Mouse (Mus musculus) hindbrain, postnatal 0 days (tissue): Measurements from ENCODE around the gene Prr19. TPM values are rescaled to one million over a fixed set of nuclear protein-coding genes. Genes with fewer than 3 reads are reported as not detected.

Source experiments
- ATAC-seq: fragments of 200-750 bp; cut with Nextera tagmentation; 2 replicates; pipeline ENCODE4 v1.8.0; 2017; ENCODE audit warnings: mild to moderate bottlenecking, moderate TSS enrichment, moderate library complexity
- DNase-seq: peaks from one replicate; pipeline ENCODE4 v3.0.0-alpha.2; 2015; ENCODE audit warnings: low spot score
- H3K27ac ChIP-seq: fragments of 300-500 bp; sonication (generic); 2 replicates; pipeline ENCODE4 v1.5.1; 2014; ENCODE audit warnings: mild to moderate bottlenecking
- H3K27me3 ChIP-seq: fragments of 300-500 bp; sonication (generic); 2 replicates; pipeline ENCODE4 v1.6.1; 2014; ENCODE audit warnings: low read length, mixed read lengths; ENCODE audit not compliant: insufficient read depth
- H3K36me3 ChIP-seq: fragments of 300-500 bp; sonication (generic); 2 replicates; pipeline ENCODE4 v1.6.1; 2014; ENCODE audit warnings: low read length, mixed read lengths; ENCODE audit not compliant: insufficient read depth
- H3K4me1 ChIP-seq: fragments of 300-500 bp; sonication (generic); 2 replicates; pipeline ENCODE4 v1.6.1; 2014; ENCODE audit warnings: antibody characterized with exemption, low read length, mixed read lengths; ENCODE audit not compliant: insufficient read depth
- H3K4me2 ChIP-seq: fragments of 300-500 bp; sonication (generic); 2 replicates; pipeline ENCODE4 v1.6.1; 2014; ENCODE audit warnings: low read depth, mild to moderate bottlenecking, low read length, moderate library complexity, mixed read lengths
- H3K4me3 ChIP-seq: fragments of 300-500 bp; sonication (generic); 2 replicates; pipeline ENCODE4 v1.5.1; 2014; ENCODE audit warnings: low read length
- H3K9ac ChIP-seq: fragments of 300-500 bp; sonication (generic); replicated peaks from 2 replicates; pipeline ENCODE4 v1.6.1; 2014; ENCODE audit warnings: mild to moderate bottlenecking, low read length, moderate library complexity, mixed read lengths
- H3K9me3 ChIP-seq: fragments of 300-500 bp; sonication (generic); 2 replicates; pipeline ENCODE4 v1.6.1; 2016; ENCODE audit warnings: low read length, mixed read lengths
- CTCF ChIP-seq: IDR thresholded peaks from 2 replicates; pipeline ENCODE4 v1.5.1; 2016; ENCODE audit warnings: antibody characterized with exemption, control low read depth, low read depth
- WGBS: fragments of 180-500 bp; shearing (Covaris S2); extraction: QIAGEN DNeasy Blood & Tissue Kit; methylation state at CpG from one replicate; pipeline ENCODE4 v1.1.7; 2014; 5-methylcytosine and 5-hydroxymethylcytosine counted together
- polyA plus RNA-seq: library from polyadenylated mRNA; unstranded; fragments of >200 nt; fragmentation: Nextera tagmentation; extraction: Ambion mirVana; gene quantifications from 2 replicates; pipeline ENCODE4 v1.2.1, GENCODE M21; 2015
- total RNA-seq: library from RNA; depleted of rRNA; stranded (reverse); fragments of >200 nt; gene quantifications from 2 replicates; pipeline ENCODE4 v1.2.3, GENCODE M21; 2014

Prr19 gene
- total and polyA plus RNA-seq, 2 experiments from 2014 or later = 1.4 to 3.6 TPM

DNA sequence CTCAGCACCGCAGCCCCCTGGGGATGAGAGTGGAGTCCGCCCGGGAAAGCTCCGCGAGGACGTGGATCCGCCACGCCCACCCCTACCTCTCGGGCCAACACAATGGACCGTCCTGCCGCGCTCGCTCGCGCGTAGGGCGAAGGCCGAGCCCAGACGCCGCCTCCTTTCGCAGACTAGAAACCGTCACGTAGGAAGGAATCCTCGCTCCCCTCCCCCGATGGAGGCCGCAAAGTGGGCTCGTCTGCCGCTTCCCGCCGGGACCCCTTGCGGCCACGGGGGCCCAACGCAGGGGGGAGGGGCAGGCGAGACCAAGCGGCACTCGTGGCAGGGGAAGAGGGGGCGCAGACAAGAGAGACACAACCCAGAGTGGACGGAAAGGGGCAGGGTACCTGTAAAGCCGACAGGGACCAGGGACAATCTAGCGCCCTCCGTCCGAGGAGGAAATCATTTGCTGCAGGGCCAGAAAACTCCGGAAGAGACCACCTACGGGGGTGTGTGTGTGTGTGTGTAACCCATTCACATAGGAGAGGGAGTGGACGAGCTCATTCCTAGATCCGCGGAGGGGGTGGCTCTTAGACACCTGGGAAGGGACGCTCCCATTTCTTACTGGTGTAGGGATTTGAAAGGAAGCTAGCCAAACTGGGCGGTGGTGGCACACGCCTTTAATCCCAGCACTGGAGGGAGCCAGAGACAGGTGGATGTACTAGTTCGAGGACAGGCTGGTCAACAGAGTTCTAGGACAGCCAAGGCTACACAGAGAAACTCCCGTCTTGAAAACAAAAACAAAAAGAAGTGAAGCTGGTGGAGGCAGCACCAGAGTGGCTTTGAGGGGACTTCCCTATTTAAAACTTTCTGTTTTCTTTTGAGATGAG, 3.5 kb upstream of the Prr19 start, which contains the start of gene Pafah1b3:
Gene Pafah1b3 (minus strand): TSS at position 533 of the 872 bp plus-strand sequence.
- no peaks in the 10 kb centered on the region for H3K9me3 ChIP-seq
- ATAC-seq (peak; percentile 93), DNase-seq (peak; percentile 97)
- H3K27me3 ChIP-seq = no peaks in the 10 kb centered on the region
- H3K4me3 ChIP-seq = peak within 1 kb of the TSS; percentile 65
- WGBS = under 1% methylated on average over 52 of the region's 52 CpGs
- H3K4me1 ChIP-seq = peaks cover 11% of the 10 kb centered on the region; the same call in 1 of the 2 replicates
- TF ChIP-seq CTCF = peak; percentile 62
- H3K36me3 ChIP-seq = peaks cover 21% of the 10 kb centered on the region; the same call in 1 of the 2 replicates
- H3K4me2 ChIP-seq = peak within 1 kb of the TSS; percentile 70
- H3K9ac ChIP-seq = peak within 1 kb of the TSS; percentile 76
- H3K27ac ChIP-seq = peak within 1 kb of the TSS; percentile 94

DNA sequence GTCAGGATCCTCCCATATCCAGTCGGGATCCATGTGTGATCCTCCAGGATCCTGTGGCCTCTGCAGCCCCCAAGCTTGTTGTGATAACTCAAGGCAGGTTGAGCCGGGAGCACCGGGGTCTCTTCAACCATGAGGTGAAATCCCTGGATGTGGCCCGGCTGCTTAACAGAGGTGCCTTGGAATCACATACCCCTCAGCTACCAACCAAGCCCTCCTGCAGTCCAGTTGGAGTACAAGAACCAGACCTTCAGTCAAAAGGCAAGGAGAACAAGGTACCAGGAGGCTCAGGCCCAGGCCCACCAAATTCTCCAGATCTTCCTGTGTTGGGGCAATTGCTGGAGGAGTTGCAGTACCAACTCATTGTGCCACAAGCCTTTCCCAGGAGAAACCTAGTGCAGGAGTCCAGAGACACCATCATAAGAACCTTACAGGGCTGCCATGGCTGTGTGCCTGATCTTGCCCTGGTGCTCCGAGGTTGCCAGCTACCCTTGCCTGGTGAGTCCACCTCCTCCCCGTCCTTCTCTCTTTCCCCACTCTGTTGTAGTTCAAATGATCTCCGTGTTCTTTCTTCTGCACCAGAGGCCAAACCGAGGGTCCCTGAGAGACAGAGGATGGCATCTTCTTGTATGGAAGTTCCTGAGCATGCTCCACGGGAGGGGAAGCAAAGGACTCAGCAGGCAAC, 1.9 kb downstream of the Prr19 start:
- H3K4me2 ChIP-seq = no peak overlapping the region
- no peak overlapping the region for H3K4me3 ChIP-seq
- H3K9me3 ChIP-seq = no peaks in the 10 kb centered on the region
- H3K4me1 ChIP-seq = no peaks in the 10 kb centered on the region
- WGBS = 71% methylated on average over 9 of the region's 9 CpGs
- no peak for TF ChIP-seq CTCF
- H3K27ac ChIP-seq = no peak overlapping the region
- H3K36me3 ChIP-seq = no peaks in the 10 kb centered on the region
- no peak for DNase-seq
- no peaks in the 10 kb centered on the region for H3K27me3 ChIP-seq
- no peak for ATAC-seq
- H3K9ac ChIP-seq = no peak overlapping the region

DNA sequence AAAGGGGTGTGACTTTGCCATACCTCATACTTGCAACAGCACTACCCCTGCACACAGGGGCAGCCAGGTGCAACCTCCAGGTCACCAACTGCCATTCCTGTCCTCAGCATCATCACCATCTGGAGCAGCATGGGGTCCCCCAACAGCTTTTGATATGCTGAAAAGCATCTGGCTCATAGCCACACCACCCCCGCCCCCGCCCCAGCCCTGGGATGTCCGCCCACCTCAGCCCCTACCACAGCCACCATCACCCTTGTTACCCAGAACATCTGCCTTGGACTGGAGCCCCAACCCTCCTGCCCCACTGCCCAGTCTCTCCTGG, 2.4 kb downstream of the Prr19 start:
- Histone ChIP-seq H3K27ac (no peak overlapping the region), H3K27me3 (no peaks in the 10 kb centered on the region), H3K9me3 (no peaks in the 10 kb centered on the region), H3K4me2 (no peak overlapping the region), H3K9ac (no peak overlapping the region), H3K36me3 (0 out of 2 replicates have a peak, but pooled peaks cover under 1% of the 10 kb centered on the region), H3K4me3 (no peak overlapping the region), H3K4me1 (no peaks in the 10 kb centered on the region)
- ATAC-seq = no peak
- no peak for DNase-seq
- no peak for TF ChIP-seq CTCF
- WGBS = 89% methylated on average over 3 of the region's 3 CpGs

DNA sequence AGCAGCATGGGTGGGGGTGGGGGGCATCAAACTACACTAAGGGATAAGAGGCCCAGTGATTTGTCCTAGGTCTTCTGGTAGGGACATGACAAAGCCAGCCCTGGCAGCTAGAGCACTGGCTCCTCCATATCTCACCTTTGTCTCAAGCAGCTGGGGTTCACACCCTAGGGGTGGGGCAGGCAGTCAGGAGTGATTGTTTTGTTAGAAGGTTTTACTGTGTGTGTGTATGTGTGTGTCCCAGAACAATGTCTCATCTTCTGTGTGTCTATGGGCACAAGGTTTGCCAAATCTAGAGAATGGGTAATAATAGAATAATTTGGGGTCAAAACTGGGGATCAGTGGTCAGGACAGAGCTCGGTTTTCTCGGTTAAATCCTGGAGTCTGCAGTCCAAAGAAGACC, 4.3 kb downstream of the Prr19 start:
- H3K36me3 ChIP-seq = 0 out of 2 replicates have a peak, but pooled peaks cover 3% of the 10 kb centered on the region
- H3K27me3 ChIP-seq = no peaks in the 10 kb centered on the region
- TF ChIP-seq CTCF = no peak
- H3K9me3 ChIP-seq = no peaks in the 10 kb centered on the region
- H3K4me1 ChIP-seq = no peaks in the 10 kb centered on the region
- ATAC-seq (peak; percentile 4; the same call in 1 of the 2 replicates), DNase-seq (no peak)
- H3K9ac ChIP-seq = peak overlapping the region; percentile 87
- peak overlapping the region; percentile 78 for H3K4me3 ChIP-seq
- 2% methylated on average over 2 of the region's 2 CpGs for WGBS
- H3K4me2 ChIP-seq = peak overlapping the region; percentile 88
- peak overlapping the region; percentile 90 for H3K27ac ChIP-seq

DNA sequence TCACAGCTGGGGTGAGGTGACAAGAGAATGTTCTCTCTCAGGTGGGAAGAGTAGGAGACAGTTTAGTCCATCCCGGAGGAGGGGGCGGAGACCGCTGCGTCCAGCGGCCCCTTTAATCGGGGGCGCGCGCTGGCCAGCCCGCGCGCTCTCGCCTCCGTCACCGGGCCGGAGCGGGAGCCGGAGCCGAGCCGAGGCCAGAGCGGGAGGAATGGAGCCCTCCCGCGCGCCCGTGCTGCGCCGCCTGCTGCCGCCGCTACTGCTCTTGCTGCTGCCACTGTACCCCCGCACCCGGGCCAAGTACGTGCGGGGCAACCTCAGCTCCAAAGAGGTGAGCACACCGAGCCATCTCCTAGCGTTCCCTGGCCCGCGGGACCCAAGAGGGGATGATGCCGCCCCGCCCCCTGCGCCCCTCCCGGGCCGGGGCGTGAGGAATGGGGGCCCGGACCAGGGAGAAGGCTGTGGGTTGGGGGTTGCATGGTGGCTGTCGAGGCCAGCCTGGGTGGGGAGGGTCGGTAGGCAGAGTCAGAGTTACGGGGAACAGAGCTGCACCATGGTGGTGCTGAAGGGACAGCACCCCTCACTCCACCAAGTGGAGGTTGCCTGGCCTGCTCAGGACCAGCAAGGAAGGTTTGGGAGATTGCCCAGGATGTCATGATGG, 4.9 kb downstream of the Prr19 start, which contains the start of gene Tmem145:
Gene Tmem145 (plus strand): TSS at position 151 of the 658 bp plus-strand sequence.
- Histone ChIP-seq H3K4me3 (peak within 1 kb of the TSS; percentile 78), H3K27me3 (no peaks in the 10 kb centered on the region), H3K4me1 (no peaks in the 10 kb centered on the region), H3K36me3 (0 out of 2 replicates have a peak, but pooled peaks cover 3% of the 10 kb centered on the region), H3K4me2 (peak within 1 kb of the TSS; percentile 88), H3K27ac (peak within 1 kb of the TSS; percentile 90), H3K9ac (peak within 1 kb of the TSS; percentile 87), H3K9me3 (no peaks in the 10 kb centered on the region)
- peak; percentile 3; the same call in 1 of the 2 replicates for TF ChIP-seq CTCF
- peak; percentile 84 for DNase-seq
- ATAC-seq = peak; percentile 84
- WGBS = under 1% methylated on average over 46 of the region's 47 CpGs

DNA sequence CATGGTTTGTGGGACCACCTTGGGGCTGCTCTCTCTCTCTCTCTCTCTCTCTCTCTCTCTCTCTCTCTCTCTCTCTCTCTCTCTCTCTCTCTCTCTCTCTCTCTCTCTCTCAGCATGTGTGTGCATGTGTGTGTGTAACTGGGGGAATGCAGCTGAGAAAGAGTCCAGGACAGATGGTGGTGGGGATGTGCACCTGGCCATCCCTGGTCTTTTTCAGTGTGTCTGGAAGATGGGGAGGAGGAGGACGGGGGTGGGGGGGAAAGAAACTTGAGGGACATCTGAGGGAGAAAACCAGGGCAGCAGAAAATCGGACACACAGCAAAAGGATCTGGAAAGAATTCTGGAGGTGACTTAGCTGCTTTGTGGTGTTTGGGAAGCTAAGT, 5.4 kb downstream of the Prr19 start:
- peak overlapping the region; percentile 78 for H3K4me3 ChIP-seq
- no peaks in the 10 kb centered on the region for H3K9me3 ChIP-seq
- H3K9ac ChIP-seq = peak overlapping the region; percentile 87; the same call in 1 of the 2 replicates
- 33% methylated on average over 2 of the region's 2 CpGs for whole genome bisulfite sequencing
- DNase-seq (no peak), ATAC-seq (peak; percentile 21; the same call in 1 of the 2 replicates)
- no peaks in the 10 kb centered on the region for H3K27me3 ChIP-seq
- no peak for TF ChIP-seq CTCF
- H3K36me3 ChIP-seq = 0 out of 2 replicates have a peak, but pooled peaks cover 3% of the 10 kb centered on the region
- H3K4me2 ChIP-seq = peak overlapping the region; percentile 88
- no peaks in the 10 kb centered on the region for H3K4me1 ChIP-seq
- peak overlapping the region; percentile 90 for H3K27ac ChIP-seq
